ENCODE assay signal across 8 mouse cellular contexts in genomic region chr12:24642370-24642802, GRCm38 (mm10). TPM values are rescaled to one million over a fixed set of nuclear protein-coding genes. Genes with fewer than 3 reads are reported as not detected.
A peak's percentile ranks its signal among the peaks of the same experiment; 100 is the strongest.
DNase-seq lines count a peak whose midpoint lies in the region; ATAC-seq and TF ChIP-seq lines count a peak whose summit lies in the region.

No protein-coding gene starts in this region.

- no peak for ATAC-seq in liver, embryonic 13.5 days (ENCODE audit: low read depth)
- ATAC-seq in liver, postnatal 0 days, result no peak

- TF ChIP-seq CTCF in liver, postnatal 0 days (IDR thresholded peaks at IDR 0.05; ENCODE audit: low read depth), result no peak

- no peaks in the 10 kb centered on the region for H3K9me3 ChIP-seq in liver, embryonic 13.5 days (replicated peaks)
- H3K9me3 ChIP-seq in liver, postnatal 0 days (ENCODE audit: low read length), result no peaks in the 10 kb centered on the region

- H3K36me3 ChIP-seq in liver, embryonic 13.5 days, result no peaks in the 10 kb centered on the region
- no peaks in the 10 kb centered on the region for H3K36me3 ChIP-seq in liver, postnatal 0 days (replicated peaks; ENCODE audit: insufficient read depth, low read length)
- no peaks in the 10 kb centered on the region for H3K36me3 ChIP-seq in myocyte (ENCODE audit: control insufficient read depth, insufficient read depth)

- no peak overlapping the region for H3ac ChIP-seq in myocyte (ENCODE audit: control insufficient read depth, insufficient read length)

- H3K4me1 ChIP-seq in liver, embryonic 13.5 days (replicated peaks), result peaks cover 82% of the 10 kb centered on the region
- H3K4me1 ChIP-seq in liver, postnatal 0 days (ENCODE audit: insufficient read depth), result peaks cover 37% of the 10 kb centered on the region

- H3K4me3 ChIP-seq in liver, embryonic 13.5 days (replicated peaks), result no peak overlapping the region
- H3K4me3 ChIP-seq in liver, postnatal 0 days (ENCODE audit: low read depth, low read length), result no peak overlapping the region
- H3K4me3 ChIP-seq in myocyte, result no peak overlapping the region

- peak overlapping the region; percentile 92 for H3K27ac ChIP-seq in liver, embryonic 13.5 days
- H3K27ac ChIP-seq in liver, postnatal 0 days (ENCODE audit: low read depth), result no peak overlapping the region

- no peak for DNase-seq in liver, embryonic 13.5 days
- DNase-seq in liver, postnatal 0 days, result no peak
- DNase-seq in cerebellum, adult 9-10 months, result peak; percentile 65
- peak; percentile 71 for DNase-seq in heart, adult 8-10 months (ENCODE audit: low spot score)
- DNase-seq in layer of hippocampus, postnatal 14 days (ENCODE audit: low spot score in 2 of 2), result peak; percentile 63 to 82
- no peak for DNase-seq in embryo, embryonic 10.5 days (ENCODE audit: low spot score)
- DNase-seq in spleen, adult 12 weeks (ENCODE audit: low spot score), result no peak

- H3K27me3 ChIP-seq in liver, embryonic 13.5 days, result no peaks in the 10 kb centered on the region
- H3K27me3 ChIP-seq in liver, postnatal 0 days (ENCODE audit: insufficient read depth, low read length), result no peaks in the 10 kb centered on the region
- no peaks in the 10 kb centered on the region for H3K27me3 ChIP-seq in myocyte (ENCODE audit: control insufficient read depth, insufficient read depth, insufficient read length)

- no peak for TF ChIP-seq EP300 in liver, postnatal 0 days (IDR thresholded peaks at IDR 0.05; ENCODE audit: low read depth)

- 74% methylated on average over 4 of the region's 4 CpGs for WGBS in liver, embryonic 13.5 days (ENCODE audit: insufficient replicate concordance)
- 70% methylated on average over 4 of the region's 4 CpGs for WGBS in liver, postnatal 0 days (ENCODE audit: insufficient replicate concordance)

- H3K4me2 ChIP-seq in liver, embryonic 13.5 days, result no peak overlapping the region
- no peak overlapping the region for H3K4me2 ChIP-seq in liver, postnatal 0 days (ENCODE audit: low read depth, low read length)
- H3K4me2 ChIP-seq in myocyte (ENCODE audit: low read depth), result peak overlapping the region; percentile 18

- no peaks in the 10 kb centered on the region for H3K79me2 ChIP-seq in myocyte (ENCODE audit: control insufficient read depth, insufficient read depth)

- peak overlapping the region; percentile 46 for H3K9ac ChIP-seq in liver, embryonic 13.5 days
- no peak overlapping the region for H3K9ac ChIP-seq in liver, postnatal 0 days (replicated peaks)

- no peak for TF ChIP-seq POLR2A in myocyte (IDR thresholded peaks at IDR 0.05; ENCODE audit: insufficient read length, low read depth)

TF ChIP-seq in myocyte, 11 proteins besides CTCF, POLR2A, EP300 and RAD21:
- no peak for TF ChIP-seq TCF12 (IDR thresholded peaks at IDR 0.05; ENCODE audit: insufficient read depth, poor library complexity, severe bottlenecking)
- peak in 1 of 3 experiments; percentile 35 for TF ChIP-seq MYOD1 (IDR thresholded peaks at IDR 0.05; ENCODE audit: control insufficient read depth in 1 of 3, insufficient read length in 2 of 3, low read depth in 2 of 3)
- TF ChIP-seq TCF3 (IDR thresholded peaks at IDR 0.05; ENCODE audit: insufficient read length, low read depth), result no peak
- TF ChIP-seq POLR2AphosphoS2 (IDR thresholded peaks at IDR 0.05; ENCODE audit: insufficient read length, low read depth), result no peak
- TF ChIP-seq SRF (IDR thresholded peaks at IDR 0.05; ENCODE audit: control insufficient read depth, insufficient read length, low read depth), result no peak
- no peak for TF ChIP-seq USF1 (IDR thresholded peaks at IDR 0.05; ENCODE audit: low read depth)
- TF ChIP-seq CEBPB (IDR thresholded peaks at IDR 0.05; ENCODE audit: insufficient read depth, poor library complexity, severe bottlenecking), result no peak
- no peak for TF ChIP-seq REST (IDR thresholded peaks at IDR 0.05; ENCODE audit: insufficient read depth, insufficient read length)
- TF ChIP-seq MAX (IDR thresholded peaks at IDR 0.05; ENCODE audit: low read depth), result no peak
- peak in 1 of 3 experiments; percentile 41 for TF ChIP-seq MYOG (IDR thresholded peaks at IDR 0.05; ENCODE audit: control insufficient read depth in 1 of 3, insufficient read depth in 1 of 3, insufficient read length in 2 of 3, low read depth in 2 of 3)
- TF ChIP-seq E2F4 (IDR thresholded peaks at IDR 0.05; ENCODE audit: insufficient read depth), result no peak

RNA-seq across cellular contexts. Expression of gene Klf11, which starts 8.7 kb away (rescaled TPM):
- 7.0 and 9.2 TPM in 2 replicates for polyA plus RNA-seq in liver, embryonic 13.5 days (2015; fragmentation: Nextera tagmentation; extraction: Ambion mirVana)
- polyA plus RNA-seq in liver, postnatal 0 days (2015; fragmentation: Nextera tagmentation; extraction: Ambion mirVana), result 4.0 and 5.3 TPM in 2 replicates
- total RNA-seq in heart, adult 8-10 months (2022), result 10 to 100 TPM in 3 of 4 experiments, 1 to 10 TPM in 1; 7.9 to 11.9 (median 11.1) TPM
- 1 to 10 TPM; 4.7 to 6.3 TPM for total RNA-seq in layer of hippocampus, postnatal 14 days (2021)
- 4.1 TPM for polyA plus RNA-seq in myocyte (2012; fragmentation: generic; extraction: Trizol)

RNA-seq across cellular contexts. Expression of gene Cys1, which starts 39.2 kb away (rescaled TPM):
- 0.38 and 0.50 TPM in 2 replicates for polyA plus RNA-seq in liver, embryonic 13.5 days (2015; fragmentation: Nextera tagmentation; extraction: Ambion mirVana)
- polyA plus RNA-seq in liver, postnatal 0 days (2015; fragmentation: Nextera tagmentation; extraction: Ambion mirVana), result 0.31 and 0.50 TPM in 2 replicates
- 1 to 10 TPM; 3.3 to 5.6 (median 4.7) TPM for total RNA-seq in heart, adult 8-10 months (2022)
- total RNA-seq in layer of hippocampus, postnatal 14 days (2021), result 10 to 100 TPM; 13.4 to 14.2 TPM
- polyA plus RNA-seq in myocyte (2012; fragmentation: generic; extraction: Trizol), result 0.26 TPM

Comparison
In these comparisons a context has a peak if more than half of its experiments do, and no peak if none do; other contexts are left out.
1. DNase-seq: peak in cerebellum, adult 9-10 months (single experiment), heart, adult 8-10 months (single experiment) and layer of hippocampus, postnatal 14 days (2 of 2); none in liver, embryonic 13.5 days (single experiment), liver, postnatal 0 days (single experiment), embryo, embryonic 10.5 days (single experiment) and spleen, adult 12 weeks (single experiment).